Mouse (Mus musculus) forebrain, embryonic 11.5 days (tissue): Measurements from ENCODE around the gene Nlgn2. TPM values are rescaled to one million over a fixed set of nuclear protein-coding genes. Genes with fewer than 3 reads are reported as not detected.

ENCODE experiments used
- ATAC-seq: fragments of 200-750 bp; cut with Nextera tagmentation; replicated peaks from 2 replicates; pipeline ENCODE4 v1.8.0; 2017; ENCODE audit warnings: moderate TSS enrichment; ENCODE audit not compliant: low FRiP score
- DNase-seq: peaks from one replicate; pipeline ENCODE4 v3.0.0-alpha.2; 2017; ENCODE audit warnings: low spot score
- H3K27ac ChIP-seq: fragments of 300-500 bp; sonication (generic); 2 replicates; pipeline ENCODE4 v1.5.1; 2014; ENCODE audit warnings: low read depth, low read length
- H3K27me3 ChIP-seq: fragments of 300-500 bp; sonication (generic); 2 replicates; pipeline ENCODE4 v1.6.1; 2014; ENCODE audit warnings: mild to moderate bottlenecking, low read length, mixed read lengths; ENCODE audit not compliant: control insufficient read depth, insufficient read depth
- H3K36me3 ChIP-seq: fragments of 300-500 bp; sonication (generic); 2 replicates; pipeline ENCODE4 v1.6.1; 2014; ENCODE audit warnings: mild to moderate bottlenecking, low read length, moderate library complexity, mixed read lengths; ENCODE audit not compliant: control insufficient read depth, insufficient read depth
- H3K4me1 ChIP-seq: fragments of 300-500 bp; sonication (generic); replicated peaks from 2 replicates; pipeline ENCODE4 v1.6.1; 2014; ENCODE audit warnings: low read length, mixed read lengths; ENCODE audit not compliant: control insufficient read depth, insufficient read depth
- H3K4me2 ChIP-seq: fragments of 300-500 bp; sonication (generic); 2 replicates; pipeline ENCODE4 v1.6.1; 2014; ENCODE audit warnings: low read depth, mild to moderate bottlenecking, low read length, moderate library complexity, mixed read lengths; ENCODE audit not compliant: severe bottlenecking
- H3K4me3 ChIP-seq: fragments of 300-500 bp; sonication (generic); 2 replicates; pipeline ENCODE4 v1.5.1; 2014; ENCODE audit warnings: low read depth, low read length
- H3K9ac ChIP-seq: fragments of 300-500 bp; sonication (generic); 2 replicates; pipeline ENCODE4 v1.6.1; 2014; ENCODE audit warnings: low read length
- H3K9me3 ChIP-seq: fragments of 300-500 bp; sonication (generic); 2 replicates; pipeline ENCODE4 v1.6.1; 2016; ENCODE audit warnings: low read length, mixed read lengths; ENCODE audit not compliant: control insufficient read depth
- WGBS: fragments of 180-500 bp; shearing (Covaris S2); extraction: QIAGEN DNeasy Blood & Tissue Kit; methylation state at CpG from one replicate; pipeline ENCODE4 v1.1.7; 2014; 5-methylcytosine and 5-hydroxymethylcytosine counted together
- polyA plus RNA-seq: library from polyadenylated mRNA; unstranded; fragments of >200 nt; fragmentation: Nextera tagmentation; extraction: Ambion mirVana; gene quantifications from 2 replicates; pipeline ENCODE4 v1.2.1, GENCODE M21; 2014

Gene Nlgn2
- polyA plus RNA-seq, 1 experiment from 2014 or later, result 11.1 TPM

GRCm38 (mm10) chr11:69855347-69855746 lies 17.8 kb upstream of the Nlgn2 start:
- Histone ChIP-seq H3K9me3 (no peaks in the 10 kb centered on the region), H3K9ac (no peak overlapping the region), H3K27ac (no peak overlapping the region), H3K36me3 (peaks cover 3% of the 10 kb centered on the region; the same call in 1 of the 2 replicates), H3K4me3 (no peak overlapping the region), H3K27me3 (peaks cover 9% of the 10 kb centered on the region; the same call in 1 of the 2 replicates), H3K4me1 (no peaks in the 10 kb centered on the region), H3K4me2 (no peak overlapping the region)
- DNase-seq (peak; percentile 84), ATAC-seq (peak; percentile 58; the same call in 1 of the 2 replicates)
- 19% methylated on average over 16 of the region's 16 CpGs for WGBS

- 89% methylated on average over 10 of the region's 10 CpGs for WGBS
- Histone ChIP-seq H3K27me3 (peaks cover 9% of the 10 kb centered on the region; the same call in 1 of the 2 replicates), H3K27ac (no peak overlapping the region), H3K36me3 (peaks cover 3% of the 10 kb centered on the region; the same call in 1 of the 2 replicates), H3K9ac (no peak overlapping the region), H3K4me2 (no peak overlapping the region), H3K9me3 (no peaks in the 10 kb centered on the region), H3K4me3 (no peak overlapping the region), H3K4me1 (no peaks in the 10 kb centered on the region)
- DNase-seq (no peak), ATAC-seq (no peak)
Measured at GRCm38 (mm10) chr11:69854680-69855079, 17.1 kb upstream of the Nlgn2 start.

GRCm38 (mm10) chr11:69853994-69854393 lies 16.4 kb upstream of the Nlgn2 start:
- Histone ChIP-seq H3K9ac (no peak overlapping the region), H3K27me3 (peaks cover 9% of the 10 kb centered on the region; the same call in 1 of the 2 replicates), H3K9me3 (no peaks in the 10 kb centered on the region), H3K4me2 (no peak overlapping the region), H3K4me1 (no peaks in the 10 kb centered on the region), H3K36me3 (peaks cover 3% of the 10 kb centered on the region; the same call in 1 of the 2 replicates), H3K4me3 (no peak overlapping the region), H3K27ac (no peak overlapping the region)
- ATAC-seq (no peak), DNase-seq (no peak)
- WGBS, result 79% methylated on average over 7 of the region's 7 CpGs

- peaks cover 3% of the 10 kb centered on the region; the same call in 1 of the 2 replicates for H3K36me3 ChIP-seq
- H3K4me1 ChIP-seq, result peaks cover 5% of the 10 kb centered on the region; the same call in 1 of the 2 replicates
- no peak overlapping the region for H3K4me3 ChIP-seq
- ATAC-seq (no peak), DNase-seq (no peak)
- H3K4me2 ChIP-seq, result no peak overlapping the region
- no peak overlapping the region for H3K9ac ChIP-seq
- no peaks in the 10 kb centered on the region for H3K9me3 ChIP-seq
- H3K27ac ChIP-seq, result no peak overlapping the region
- no peaks in the 10 kb centered on the region for H3K27me3 ChIP-seq
- WGBS, result 82% methylated on average over 8 of the region's 8 CpGs
Measured at GRCm38 (mm10) chr11:69850754-69851153, 13.2 kb upstream of the Nlgn2 start.

GRCm38 (mm10) chr11:69849884-69850283 lies 12.3 kb upstream of the Nlgn2 start:
- peaks cover 3% of the 10 kb centered on the region; the same call in 1 of the 2 replicates for H3K36me3 ChIP-seq
- no peak for DNase-seq
- H3K4me2 ChIP-seq, result no peak overlapping the region
- no peak for ATAC-seq
- 94% methylated on average over 15 of the region's 15 CpGs for WGBS
- no peak overlapping the region for H3K4me3 ChIP-seq
- H3K9ac ChIP-seq, result no peak overlapping the region
- H3K9me3 ChIP-seq, result no peaks in the 10 kb centered on the region
- H3K27ac ChIP-seq, result no peak overlapping the region
- peaks cover 5% of the 10 kb centered on the region; the same call in 1 of the 2 replicates for H3K4me1 ChIP-seq
- no peaks in the 10 kb centered on the region for H3K27me3 ChIP-seq

GRCm38 (mm10) chr11:69849128-69849527 lies 11.5 kb upstream of the Nlgn2 start:
- WGBS, result 91% methylated on average over 9 of the region's 9 CpGs
- Histone ChIP-seq H3K4me3 (no peak overlapping the region), H3K4me2 (no peak overlapping the region), H3K9me3 (no peaks in the 10 kb centered on the region), H3K9ac (no peak overlapping the region), H3K36me3 (peaks cover 3% of the 10 kb centered on the region; the same call in 1 of the 2 replicates), H3K27me3 (no peaks in the 10 kb centered on the region), H3K4me1 (peaks cover 5% of the 10 kb centered on the region; the same call in 1 of the 2 replicates), H3K27ac (no peak overlapping the region)
- DNase-seq (no peak), ATAC-seq (no peak)

- over 99% methylated on average over 6 of the region's 6 CpGs for WGBS
- no peak overlapping the region for H3K9ac ChIP-seq
- DNase-seq (no peak), ATAC-seq (no peak)
- H3K36me3 ChIP-seq, result peaks cover 3% of the 10 kb centered on the region; the same call in 1 of the 2 replicates
- no peaks in the 10 kb centered on the region for H3K27me3 ChIP-seq
- no peaks in the 10 kb centered on the region for H3K9me3 ChIP-seq
- no peak overlapping the region for H3K27ac ChIP-seq
- H3K4me1 ChIP-seq, result peaks cover 5% of the 10 kb centered on the region; the same call in 1 of the 2 replicates
- no peak overlapping the region for H3K4me2 ChIP-seq
- H3K4me3 ChIP-seq, result no peak overlapping the region; the same call in 1 of the 2 replicates
Measured at GRCm38 (mm10) chr11:69848021-69848420, 10.4 kb upstream of the Nlgn2 start.

GRCm38 (mm10) chr11:69846738-69847688 lies 9.4 kb upstream of the Nlgn2 start:
- Histone ChIP-seq H3K4me3 (peak overlapping the region; percentile 55), H3K27me3 (no peaks in the 10 kb centered on the region), H3K9me3 (no peaks in the 10 kb centered on the region), H3K36me3 (peaks cover 3% of the 10 kb centered on the region; the same call in 1 of the 2 replicates), H3K27ac (peak overlapping the region; percentile 94), H3K4me2 (peak overlapping the region; percentile 84), H3K9ac (peak overlapping the region; percentile 75), H3K4me1 (peaks cover 5% of the 10 kb centered on the region; the same call in 1 of the 2 replicates)
- ATAC-seq (peak; percentile 59), DNase-seq (no peak)
- WGBS, result 13% methylated on average over 37 of the region's 37 CpGs
